Mouse (Mus musculus) heart, adult 18-20 months (tissue): ENCODE measurements around the gene Zdhhc15. TPM values are rescaled to one million over a fixed set of nuclear protein-coding genes. Genes with fewer than 3 reads are reported as not detected.

Experiments
- total RNA-seq, 2 experiments: library from RNA; stranded (reverse); gene quantifications; 2 replicates each; pipeline ENCODE4 v1.2.3; 2021

The Zdhhc15 gene
- total RNA-seq, 2 experiments from 2014 or later, result 0.22 to 0.62 TPM

Other genes starting within 250 kb of the Zdhhc15 start
- gene Uprt, start 188.2 kb downstream of the Zdhhc15 start, total RNA-seq, result 10 to 100 TPM in 1 of 2 experiments, 1 to 10 TPM in 1; 9.6 to 10.1 TPM
- gene Magee2, start 186.2 kb upstream of the Zdhhc15 start, total RNA-seq, result not detected